Mouse (Mus musculus) lung, postnatal 0 days (tissue): ENCODE measurements around the gene Ces2h. TPM values are rescaled to one million over a fixed set of nuclear protein-coding genes. Genes with fewer than 3 reads are reported as not detected.
"Not testable (repeated sequence)": the region's sequence is repeated elsewhere in the genome, so short reads cannot be mapped to it uniquely, and the experiment has no call there.

Experiments used
- ATAC-seq: fragments of 200-750 bp; cut with Nextera tagmentation; 2 replicates; pipeline ENCODE4 v1.8.0; 2017; ENCODE audit warnings: moderate library complexity
- DNase-seq: peaks from one replicate; pipeline ENCODE4 v3.0.0-alpha.2; 2016; ENCODE audit warnings: low spot score
- H3K27ac ChIP-seq: fragments of 300-500 bp; sonication (generic); 2 replicates; pipeline ENCODE4 v1.5.1; 2014; ENCODE audit warnings: antibody characterized with exemption, mild to moderate bottlenecking, low read length, mixed read lengths
- H3K27me3 ChIP-seq: fragments of 300-500 bp; sonication (generic); replicated peaks from 2 replicates; pipeline ENCODE4 v1.6.1; 2014; ENCODE audit warnings: low read length, mixed read lengths; ENCODE audit not compliant: insufficient read depth
- H3K36me3 ChIP-seq: fragments of 300-500 bp; sonication (generic); 2 replicates; pipeline ENCODE4 v1.6.1; 2014; ENCODE audit warnings: low read length, mixed read lengths; ENCODE audit not compliant: insufficient read depth
- H3K4me1 ChIP-seq: fragments of 300-500 bp; sonication (generic); 2 replicates; pipeline ENCODE4 v1.6.1; 2014; ENCODE audit warnings: antibody characterized with exemption, low read depth, low read length, mixed read lengths; ENCODE audit not compliant: insufficient read depth
- H3K4me2 ChIP-seq: fragments of 300-500 bp; sonication (generic); replicated peaks from 2 replicates; pipeline ENCODE4 v1.6.1; 2014; ENCODE audit warnings: low read depth, mild to moderate bottlenecking, low read length, moderate library complexity, mixed read lengths
- H3K4me3 ChIP-seq: fragments of 300-500 bp; sonication (generic); 2 replicates; pipeline ENCODE4 v1.5.1; 2014; ENCODE audit warnings: low read depth, low read length
- H3K9ac ChIP-seq: fragments of 300-500 bp; sonication (generic); replicated peaks from 2 replicates; pipeline ENCODE4 v1.6.1; 2014; ENCODE audit warnings: low read depth, mild to moderate bottlenecking
- H3K9me3 ChIP-seq: fragments of 300-500 bp; sonication (generic); 2 replicates; pipeline ENCODE4 v1.6.1; 2016; ENCODE audit warnings: low read length, mixed read lengths
- CTCF ChIP-seq: IDR thresholded peaks from 2 replicates; pipeline ENCODE4 v1.5.1; 2016; ENCODE audit warnings: antibody characterized with exemption, mild to moderate bottlenecking
- EP300 ChIP-seq: IDR thresholded peaks from 2 replicates; pipeline ENCODE4 v1.6.1; 2016; ENCODE audit warnings: antibody characterized with exemption, mild to moderate bottlenecking, control low read depth
- WGBS: fragments of 180-500 bp; shearing (Covaris S2); extraction: QIAGEN DNeasy Blood & Tissue Kit; methylation state at CpG from one replicate; pipeline ENCODE4 v1.1.7; 2014; 5-methylcytosine and 5-hydroxymethylcytosine counted together
- polyA plus RNA-seq: library from polyadenylated mRNA; unstranded; fragments of >200 nt; fragmentation: Nextera tagmentation; extraction: Ambion mirVana; gene quantifications from 2 replicates; pipeline ENCODE4 v1.2.1, GENCODE M21; 2015

Ces2h gene
- polyA plus RNA-seq, 1 experiment from 2014 or later = not detected

DNA sequence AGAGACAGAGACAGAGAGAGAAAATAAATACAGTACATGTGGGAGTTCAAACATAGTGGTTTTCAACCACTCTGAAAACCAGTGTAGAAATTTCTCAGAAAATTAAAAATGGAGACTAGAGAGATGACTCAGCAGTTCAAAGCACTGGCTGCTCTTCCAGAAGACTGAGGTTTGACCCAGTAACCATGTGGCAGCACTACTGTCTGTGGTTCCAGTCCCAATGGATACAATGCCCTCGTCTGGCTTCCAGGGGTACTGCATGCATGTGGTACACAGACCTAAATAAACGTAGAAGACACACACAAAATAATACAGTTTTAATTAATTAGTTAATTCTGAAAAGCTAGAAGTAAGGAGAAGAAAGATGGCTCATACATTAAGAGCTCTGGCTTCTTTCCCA is 24.4 kb downstream of the Ces2h start:
- H3K36me3 ChIP-seq = no peaks in the 10 kb centered on the region
- H3K9me3 ChIP-seq = no peaks in the 10 kb centered on the region
- TF ChIP-seq EP300 (no peak), CTCF (peak; percentile 46)
- ATAC-seq (no peak), DNase-seq (no peak)
- 64% methylated on average over 2 of the region's 2 CpGs for WGBS
- no peaks in the 10 kb centered on the region for H3K27me3 ChIP-seq
- H3K4me2 ChIP-seq = no peak overlapping the region
- H3K4me1 ChIP-seq = no peaks in the 10 kb centered on the region
- H3K27ac ChIP-seq = no peak overlapping the region
- no peak overlapping the region for H3K9ac ChIP-seq
- H3K4me3 ChIP-seq = no peak overlapping the region

- H3K9ac ChIP-seq = no peak overlapping the region
- no peak overlapping the region for H3K4me3 ChIP-seq
- H3K4me2 ChIP-seq = no peak overlapping the region
- 19% methylated on average over 1 of the region's 1 CpGs for WGBS
- no peaks in the 10 kb centered on the region for H3K36me3 ChIP-seq
- no peaks in the 10 kb centered on the region for H3K9me3 ChIP-seq
- DNase-seq (no peak), ATAC-seq (no peak)
- no peaks in the 10 kb centered on the region for H3K4me1 ChIP-seq
- H3K27me3 ChIP-seq = no peaks in the 10 kb centered on the region
- no peak overlapping the region for H3K27ac ChIP-seq
- TF ChIP-seq EP300 (no peak), CTCF (no peak)
Measured at GRCm38 (mm10) chr8:105043510-105043909, 42.9 kb downstream of the Ces2h start.

- WGBS = 58% methylated on average over 3 of the region's 3 CpGs
- DNase-seq (no peak), ATAC-seq (no peak)
- Histone ChIP-seq H3K36me3 (no peaks in the 10 kb centered on the region), H3K27ac (no peak overlapping the region), H3K27me3 (no peaks in the 10 kb centered on the region), H3K9ac (no peak overlapping the region), H3K4me3 (no peak overlapping the region), H3K4me1 (no peaks in the 10 kb centered on the region), H3K9me3 (no peaks in the 10 kb centered on the region), H3K4me2 (no peak overlapping the region)
- TF ChIP-seq CTCF (no peak), EP300 (no peak)
Measured at GRCm38 (mm10) chr8:105045824-105046401, 45.3 kb downstream of the Ces2h start.

DNA sequence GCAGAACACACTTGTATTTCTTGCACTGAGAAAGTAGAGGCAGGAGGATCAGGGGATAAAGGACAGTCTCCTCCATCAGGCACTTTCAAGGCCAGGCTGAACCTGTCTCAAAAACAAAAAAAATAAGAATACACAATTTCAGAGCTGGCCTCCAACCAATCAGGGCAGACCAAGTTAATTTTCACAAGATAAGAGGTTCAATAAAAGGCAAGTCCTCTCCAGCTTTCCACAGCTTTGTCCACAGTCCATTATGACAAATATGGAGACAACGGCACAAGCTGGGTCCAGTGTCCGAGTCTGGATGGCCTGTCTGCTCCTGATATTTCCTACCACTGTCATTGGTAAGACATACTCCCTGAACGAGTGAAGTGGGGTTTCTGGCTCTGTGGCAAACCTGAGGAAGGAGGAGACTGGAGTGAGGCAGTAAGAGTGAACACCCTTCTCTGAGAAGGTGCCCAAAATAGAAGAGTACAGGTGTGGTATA is 47.8 kb downstream of the Ces2h start, which contains the start of gene Ces3a:
Gene Ces3a, plus strand, starts transcription at position 231 of the 484 bp plus-strand sequence.
- TF ChIP-seq CTCF = no peak
- no peak for TF ChIP-seq EP300
- H3K4me3 ChIP-seq = no peak within 1 kb of the TSS
- no peaks in the 10 kb centered on the region for H3K9me3 ChIP-seq
- no peak within 1 kb of the TSS for H3K9ac ChIP-seq
- ATAC-seq (no peak), DNase-seq (no peak)
- no peaks in the 10 kb centered on the region for H3K27me3 ChIP-seq
- no peaks in the 10 kb centered on the region for H3K36me3 ChIP-seq
- H3K4me1 ChIP-seq = no peaks in the 10 kb centered on the region
- H3K4me2 ChIP-seq = no peak within 1 kb of the TSS
- H3K27ac ChIP-seq = no peak within 1 kb of the TSS
- 60% methylated on average over 3 of the region's 3 CpGs for WGBS

- no peak overlapping the region for H3K9ac ChIP-seq
- ATAC-seq (no peak), DNase-seq (no peak)
- no peaks in the 10 kb centered on the region for H3K4me1 ChIP-seq
- no peak overlapping the region for H3K27ac ChIP-seq
- TF ChIP-seq EP300 (no peak), CTCF (no peak)
- no peaks in the 10 kb centered on the region for H3K9me3 ChIP-seq
- no peaks in the 10 kb centered on the region for H3K36me3 ChIP-seq
- 86% methylated on average over 4 of the region's 4 CpGs for WGBS
- H3K4me2 ChIP-seq = no peak overlapping the region
- no peaks in the 10 kb centered on the region for H3K27me3 ChIP-seq
- no peak overlapping the region for H3K4me3 ChIP-seq
Measured at GRCm38 (mm10) chr8:105056211-105056610, 55.6 kb downstream of the Ces2h start.

GRCm38 (mm10) chr8:105060056-105060455 is 59.4 kb downstream of the Ces2h start:
- H3K4me2 ChIP-seq = no peak overlapping the region
- TF ChIP-seq CTCF (no peak), EP300 (no peak)
- DNase-seq (no peak), ATAC-seq (no peak)
- no peak overlapping the region for H3K9ac ChIP-seq
- H3K4me1 ChIP-seq = no peaks in the 10 kb centered on the region
- no peaks in the 10 kb centered on the region for H3K9me3 ChIP-seq
- H3K36me3 ChIP-seq = no peaks in the 10 kb centered on the region
- no peak overlapping the region for H3K4me3 ChIP-seq
- H3K27me3 ChIP-seq = no peaks in the 10 kb centered on the region
- H3K27ac ChIP-seq = no peak overlapping the region

GRCm38 (mm10) chr8:105066761-105067160 is 66.1 kb downstream of the Ces2h start:
- Histone ChIP-seq H3K27me3 (no peaks in the 10 kb centered on the region), H3K4me3 (no peak overlapping the region), H3K4me2 (no peak overlapping the region), H3K9me3 (no peaks in the 10 kb centered on the region), H3K9ac (no peak overlapping the region), H3K36me3 (no peaks in the 10 kb centered on the region), H3K4me1 (no peaks in the 10 kb centered on the region), H3K27ac (no peak overlapping the region)
- 0% methylated on average over 1 of the region's 1 CpGs for WGBS
- DNase-seq (peak; percentile 36), ATAC-seq (no peak)
- TF ChIP-seq EP300 (no peak), CTCF (peak; percentile 60)

- H3K27ac ChIP-seq, H3K4me3 ChIP-seq, ATAC-seq, H3K4me2 ChIP-seq, H3K27me3 ChIP-seq, DNase-seq, H3K4me1 ChIP-seq, H3K9me3 ChIP-seq, H3K9ac ChIP-seq, H3K36me3 ChIP-seq: not testable (repeated sequence)
- 58% methylated on average over 7 of the region's 7 CpGs for WGBS
Measured at GRCm38 (mm10) chr8:105067905-105068304, 67.3 kb downstream of the Ces2h start.
